Mouse (Mus musculus) neural tube, embryonic 15.5 days (tissue): ENCODE data around the gene Syn2. TPM values are rescaled to one million over a fixed set of nuclear protein-coding genes. Genes with fewer than 3 reads are reported as not detected.
A peak's percentile ranks its signal among the peaks of the same experiment; 100 is the strongest.

Experiments used
- ATAC-seq: fragments of 200-750 bp; cut with Nextera tagmentation; 2 replicates; pipeline ENCODE4 v1.8.0; 2017; ENCODE audit warnings: mild to moderate bottlenecking, moderate TSS enrichment, moderate library complexity; ENCODE audit not compliant: low FRiP score
- H3K27ac ChIP-seq: fragments of 300-500 bp; sonication (generic); replicated peaks from 2 replicates; pipeline ENCODE4 v1.5.1; 2015; ENCODE audit warnings: mild to moderate bottlenecking, inconsistent platforms
- H3K27me3 ChIP-seq: fragments of 300-500 bp; sonication (generic); replicated peaks from 2 replicates; pipeline ENCODE4 v1.6.1; 2015; ENCODE audit warnings: inconsistent platforms
- H3K36me3 ChIP-seq: fragments of 300-500 bp; sonication (generic); 2 replicates; pipeline ENCODE4 v1.6.1; 2015; ENCODE audit warnings: inconsistent platforms
- H3K4me1 ChIP-seq: fragments of 300-500 bp; sonication (generic); 2 replicates; pipeline ENCODE4 v1.6.1; 2015; ENCODE audit warnings: inconsistent platforms
- H3K4me2 ChIP-seq: fragments of 300-500 bp; sonication (generic); 2 replicates; pipeline ENCODE4 v1.6.1; 2015; ENCODE audit warnings: inconsistent platforms, mild to moderate bottlenecking, moderate library complexity
- H3K4me3 ChIP-seq: fragments of 300-500 bp; sonication (generic); replicated peaks from 2 replicates; pipeline ENCODE4 v1.5.1; 2015; ENCODE audit warnings: mild to moderate bottlenecking, inconsistent platforms
- H3K9ac ChIP-seq: fragments of 300-500 bp; sonication (generic); replicated peaks from 2 replicates; pipeline ENCODE4 v1.6.1; 2015; ENCODE audit warnings: mild to moderate bottlenecking, inconsistent platforms
- H3K9me3 ChIP-seq: fragments of 300-500 bp; sonication (generic); replicated peaks from 2 replicates; pipeline ENCODE4 v1.6.1; 2016; ENCODE audit warnings: inconsistent platforms
- WGBS: fragments of 180-500 bp; shearing (Covaris S2); methylation state at CpG from one replicate; pipeline ENCODE4 v1.1.7; 2015; ENCODE audit warnings: mixed read lengths; 5-methylcytosine and 5-hydroxymethylcytosine counted together
- polyA plus RNA-seq: library from polyadenylated mRNA; unstranded; fragments of >200 nt; fragmentation: Nextera tagmentation; extraction: Ambion mirVana; gene quantifications from 2 replicates; pipeline ENCODE4 v1.2.1, GENCODE M21; 2015

The Syn2 gene
- polyA plus RNA-seq, 1 experiment from 2014 or later: 73.3 TPM

DNA sequence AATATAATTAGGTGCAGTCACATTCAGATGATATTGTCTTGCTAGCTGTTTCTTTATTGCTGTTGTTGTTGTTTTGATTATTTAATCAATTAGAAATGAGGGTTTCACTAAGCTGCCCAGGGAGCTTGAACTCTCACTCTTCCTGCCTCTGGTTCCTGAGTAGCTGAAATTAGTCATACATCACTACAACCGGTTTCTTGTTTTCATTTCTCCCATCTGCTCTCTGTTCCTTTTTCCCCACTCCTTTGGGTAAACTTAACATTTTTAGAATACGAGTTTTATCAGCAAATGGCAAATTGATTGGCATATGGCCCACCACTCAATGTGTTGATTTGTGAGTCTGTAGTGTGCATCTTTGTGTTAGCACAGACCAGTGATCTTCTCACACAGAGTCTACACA lies 172.4 kb downstream of the Syn2 start:
- no peaks in the 10 kb centered on the region for H3K9me3 ChIP-seq
- H3K27ac ChIP-seq: no peak overlapping the region
- no peak overlapping the region for H3K4me2 ChIP-seq
- no peaks in the 10 kb centered on the region for H3K27me3 ChIP-seq
- H3K36me3 ChIP-seq: no peaks in the 10 kb centered on the region
- H3K9ac ChIP-seq: no peak overlapping the region
- no peak for ATAC-seq
- no peaks in the 10 kb centered on the region for H3K4me1 ChIP-seq
- no peak overlapping the region for H3K4me3 ChIP-seq
- WGBS: 51% methylated on average over 2 of the region's 2 CpGs

DNA sequence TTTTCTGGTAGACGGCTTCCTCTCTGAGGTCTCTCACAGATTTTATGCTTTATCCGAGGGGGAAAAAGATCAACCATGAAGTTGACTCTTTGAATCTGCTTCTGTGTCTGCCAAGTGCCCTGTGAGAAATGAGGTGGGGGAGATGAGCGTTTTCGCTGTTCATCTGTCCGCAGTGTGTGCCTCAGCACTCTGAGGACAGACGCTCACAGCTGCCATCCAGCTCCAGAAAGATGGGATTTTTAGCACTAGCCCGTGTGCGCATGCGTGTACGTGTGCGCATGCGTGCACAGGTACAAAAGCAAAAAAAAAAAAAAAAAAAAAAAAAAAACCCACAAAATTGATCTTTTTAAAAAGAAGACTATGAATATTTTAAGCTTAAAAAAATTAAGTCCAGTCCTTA lies 178.1 kb downstream of the Syn2 start:
- peak overlapping the region; percentile 32 for H3K4me2 ChIP-seq
- peak overlapping the region; percentile 49; the same call in 1 of the 2 replicates for H3K27ac ChIP-seq
- 56% methylated on average over 12 of the region's 12 CpGs for WGBS
- no peak for ATAC-seq
- H3K9ac ChIP-seq: no peak overlapping the region
- no peaks in the 10 kb centered on the region for H3K36me3 ChIP-seq
- H3K4me3 ChIP-seq: peak overlapping the region; percentile 15; the same call in 1 of the 2 replicates
- no peaks in the 10 kb centered on the region for H3K27me3 ChIP-seq
- no peaks in the 10 kb centered on the region for H3K9me3 ChIP-seq
- H3K4me1 ChIP-seq: no peaks in the 10 kb centered on the region

- no peaks in the 10 kb centered on the region for H3K27me3 ChIP-seq
- H3K27ac ChIP-seq: no peak overlapping the region
- no peaks in the 10 kb centered on the region for H3K4me1 ChIP-seq
- WGBS: 69% methylated on average over 9 of the region's 9 CpGs
- no peak for ATAC-seq
- no peak overlapping the region for H3K4me3 ChIP-seq
- H3K9me3 ChIP-seq: no peaks in the 10 kb centered on the region
- no peak overlapping the region for H3K9ac ChIP-seq
- H3K4me2 ChIP-seq: peak overlapping the region; percentile 13
- no peaks in the 10 kb centered on the region for H3K36me3 ChIP-seq
Observed at GRCm38 (mm10) chr6:115313235-115313738, 178.6 kb downstream of the Syn2 start.

DNA sequence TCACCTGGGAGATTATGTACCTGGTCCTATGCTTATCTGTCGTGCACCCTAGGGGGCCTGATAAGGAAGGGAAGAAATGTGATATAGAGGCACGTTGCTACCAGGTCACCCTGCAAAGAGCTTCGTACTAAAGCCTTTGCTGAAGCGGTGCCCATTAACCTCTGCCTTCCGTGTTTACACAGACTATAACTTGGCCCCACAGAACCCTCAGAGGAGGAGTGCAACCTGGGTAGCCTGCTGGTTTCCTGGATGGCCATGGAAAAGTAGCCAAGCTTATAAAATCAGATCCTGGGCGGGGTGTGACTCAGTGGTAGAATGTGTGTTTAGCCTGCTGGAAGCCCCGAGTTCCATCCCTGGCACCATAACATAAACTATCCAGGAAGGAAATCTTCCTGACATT lies 179.2 kb downstream of the Syn2 start:
- no peak for ATAC-seq
- Histone ChIP-seq H3K36me3 (no peaks in the 10 kb centered on the region), H3K9me3 (no peaks in the 10 kb centered on the region), H3K4me1 (no peaks in the 10 kb centered on the region), H3K27ac (no peak overlapping the region), H3K27me3 (no peaks in the 10 kb centered on the region), H3K4me3 (no peak overlapping the region), H3K9ac (no peak overlapping the region), H3K4me2 (no peak overlapping the region)
- 65% methylated on average over 7 of the region's 7 CpGs for WGBS

DNA sequence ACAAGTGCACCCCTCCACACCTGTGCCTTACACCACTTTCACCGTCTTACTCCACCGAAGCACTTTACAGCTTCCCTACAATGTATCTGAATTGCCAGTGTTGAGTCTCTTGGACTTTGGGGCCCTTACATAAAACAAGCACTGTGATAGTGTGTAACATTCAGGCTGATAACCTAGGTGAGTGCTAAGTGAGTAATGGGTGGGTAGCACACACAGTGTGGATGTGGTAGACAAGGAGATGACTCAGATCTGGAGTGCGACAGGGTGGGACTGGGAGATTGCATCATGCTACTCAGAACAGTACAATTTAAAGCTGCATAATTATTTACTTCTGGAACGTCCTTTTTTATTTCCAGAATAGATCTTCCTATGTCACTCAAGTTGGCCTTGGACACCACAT lies 181.1 kb downstream of the Syn2 start:
- H3K4me1 ChIP-seq: no peaks in the 10 kb centered on the region
- no peaks in the 10 kb centered on the region for H3K27me3 ChIP-seq
- ATAC-seq: no peak
- H3K36me3 ChIP-seq: no peaks in the 10 kb centered on the region
- H3K27ac ChIP-seq: no peak overlapping the region
- no peak overlapping the region for H3K4me2 ChIP-seq
- H3K9ac ChIP-seq: no peak overlapping the region
- H3K9me3 ChIP-seq: no peaks in the 10 kb centered on the region
- no peak overlapping the region for H3K4me3 ChIP-seq
- 79% methylated on average over 4 of the region's 4 CpGs for WGBS

DNA sequence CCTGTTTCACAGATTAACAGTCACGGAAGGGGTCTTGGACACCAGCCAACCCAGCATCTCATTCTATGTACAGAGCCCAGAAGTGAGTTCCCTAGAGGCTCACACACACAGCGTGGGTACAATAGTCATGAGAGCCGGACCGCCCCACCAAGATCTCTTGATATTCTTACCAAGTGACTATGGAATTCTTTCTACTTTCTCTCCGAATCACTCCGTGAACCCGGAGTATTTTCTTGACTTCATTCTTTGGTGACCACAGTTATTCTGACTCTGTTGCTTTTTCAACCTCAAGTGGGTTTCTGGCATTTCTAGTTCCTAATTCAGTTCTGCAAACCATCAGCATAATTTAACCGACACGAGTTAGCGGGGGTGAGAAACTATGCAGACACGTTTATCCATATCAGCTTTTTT lies 182.1 kb downstream of the Syn2 start:
- no peaks in the 10 kb centered on the region for H3K4me1 ChIP-seq
- H3K27ac ChIP-seq: no peak overlapping the region
- H3K9me3 ChIP-seq: no peaks in the 10 kb centered on the region
- H3K4me2 ChIP-seq: no peak overlapping the region
- no peak overlapping the region for H3K9ac ChIP-seq
- H3K36me3 ChIP-seq: no peaks in the 10 kb centered on the region
- H3K4me3 ChIP-seq: no peak overlapping the region
- ATAC-seq: no peak
- WGBS: 66% methylated on average over 11 of the region's 11 CpGs
- H3K27me3 ChIP-seq: no peaks in the 10 kb centered on the region

GRCm38 (mm10) chr6:115318811-115319210 lies 184.1 kb downstream of the Syn2 start:
- H3K27ac ChIP-seq: no peak overlapping the region
- no peak overlapping the region for H3K4me2 ChIP-seq
- WGBS: 94% methylated on average over 6 of the region's 6 CpGs
- peaks cover 4% of the 10 kb centered on the region; the same call in 1 of the 2 replicates for H3K4me1 ChIP-seq
- no peak overlapping the region for H3K9ac ChIP-seq
- no peak for ATAC-seq
- no peaks in the 10 kb centered on the region for H3K9me3 ChIP-seq
- no peak overlapping the region for H3K4me3 ChIP-seq
- no peaks in the 10 kb centered on the region for H3K36me3 ChIP-seq
- no peaks in the 10 kb centered on the region for H3K27me3 ChIP-seq

DNA sequence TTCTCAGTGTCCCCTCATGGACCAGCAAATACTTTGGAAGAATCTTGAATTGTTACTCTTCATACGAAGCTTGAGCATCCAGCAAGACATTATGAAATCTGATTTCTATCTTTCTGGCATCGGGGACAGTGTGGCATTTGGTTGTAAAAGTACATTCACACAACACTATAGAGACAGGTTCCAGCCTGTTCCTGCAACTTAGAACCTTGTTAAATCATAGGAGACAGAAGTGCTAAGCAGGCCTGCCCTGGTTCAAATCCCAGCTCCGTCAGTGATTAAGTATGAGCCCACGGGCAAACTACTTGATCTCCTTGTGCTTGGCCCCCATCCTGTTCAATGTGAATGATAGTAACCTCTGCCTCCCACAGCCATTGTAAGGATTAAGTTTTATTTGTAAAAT lies 185.0 kb downstream of the Syn2 start:
- no peaks in the 10 kb centered on the region for H3K36me3 ChIP-seq
- no peaks in the 10 kb centered on the region for H3K27me3 ChIP-seq
- no peak overlapping the region for H3K9ac ChIP-seq
- no peak for ATAC-seq
- H3K9me3 ChIP-seq: no peaks in the 10 kb centered on the region
- no peak overlapping the region for H3K27ac ChIP-seq
- 93% methylated on average over 4 of the region's 4 CpGs for WGBS
- no peak overlapping the region for H3K4me2 ChIP-seq
- H3K4me1 ChIP-seq: peaks cover 4% of the 10 kb centered on the region; the same call in 1 of the 2 replicates
- H3K4me3 ChIP-seq: no peak overlapping the region

- Histone ChIP-seq H3K9ac (no peak overlapping the region), H3K4me3 (no peak overlapping the region), H3K9me3 (no peaks in the 10 kb centered on the region), H3K4me1 (peaks cover 4% of the 10 kb centered on the region; the same call in 1 of the 2 replicates), H3K27me3 (no peaks in the 10 kb centered on the region), H3K4me2 (no peak overlapping the region), H3K27ac (no peak overlapping the region), H3K36me3 (no peaks in the 10 kb centered on the region)
- no peak for ATAC-seq
- 81% methylated on average over 8 of the region's 8 CpGs for WGBS
Observed at GRCm38 (mm10) chr6:115320927-115321714, 186.4 kb downstream of the Syn2 start.

- peaks cover 4% of the 10 kb centered on the region; the same call in 1 of the 2 replicates for H3K4me1 ChIP-seq
- H3K27ac ChIP-seq: no peak overlapping the region
- 47% methylated on average over 6 of the region's 6 CpGs for WGBS
- no peaks in the 10 kb centered on the region for H3K9me3 ChIP-seq
- no peaks in the 10 kb centered on the region for H3K36me3 ChIP-seq
- no peak overlapping the region for H3K4me2 ChIP-seq
- no peak overlapping the region for H3K4me3 ChIP-seq
- no peak for ATAC-seq
- H3K9ac ChIP-seq: no peak overlapping the region
- H3K27me3 ChIP-seq: no peaks in the 10 kb centered on the region
Observed at GRCm38 (mm10) chr6:115321883-115322351, 187.2 kb downstream of the Syn2 start.

DNA sequence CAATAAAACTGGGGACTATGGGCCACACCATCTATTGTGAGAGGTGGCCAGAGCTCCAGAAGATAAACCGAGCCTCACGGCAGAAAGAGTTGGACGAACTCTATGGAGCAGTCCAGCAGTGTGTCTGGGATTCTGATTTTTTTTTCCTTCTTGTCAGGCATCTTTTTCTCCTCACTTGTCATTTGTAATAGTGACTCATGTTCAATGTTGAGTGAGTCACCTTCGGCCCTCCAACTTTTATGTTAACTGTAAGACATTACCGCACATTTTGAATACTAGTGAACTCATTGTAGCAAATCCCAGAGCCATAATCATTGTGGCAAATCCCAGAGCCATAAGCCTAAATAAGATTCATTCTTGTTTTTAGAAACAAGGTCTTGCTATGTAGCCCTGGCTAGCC lies 188.3 kb downstream of the Syn2 start:
- WGBS: 87% methylated on average over 5 of the region's 5 CpGs
- Histone ChIP-seq H3K9me3 (0 out of 2 replicates have a peak, but pooled peaks cover 2% of the 10 kb centered on the region), H3K36me3 (no peaks in the 10 kb centered on the region), H3K4me3 (no peak overlapping the region), H3K4me1 (peaks cover 4% of the 10 kb centered on the region; the same call in 1 of the 2 replicates), H3K27ac (no peak overlapping the region), H3K9ac (no peak overlapping the region), H3K27me3 (no peaks in the 10 kb centered on the region), H3K4me2 (no peak overlapping the region)
- ATAC-seq: no peak

GRCm38 (mm10) chr6:115330964-115331363 lies 196.3 kb downstream of the Syn2 start:
- Histone ChIP-seq H3K4me3 (no peak overlapping the region), H3K27ac (no peak overlapping the region), H3K27me3 (no peaks in the 10 kb centered on the region), H3K4me2 (no peak overlapping the region), H3K9me3 (0 out of 2 replicates have a peak, but pooled peaks cover 5% of the 10 kb centered on the region), H3K36me3 (no peaks in the 10 kb centered on the region), H3K4me1 (no peaks in the 10 kb centered on the region), H3K9ac (no peak overlapping the region)
- ATAC-seq: no peak
